In genomic region chr3:97313431-97313830, GRCm38 (mm10) we compare ENCODE assay signal across 18 mouse cellular contexts. TPM values are rescaled to one million over a fixed set of nuclear protein-coding genes. Genes with fewer than 3 reads are reported as not detected.
DNase-seq lines count a peak whose midpoint lies in the region; ATAC-seq and TF ChIP-seq lines count a peak whose summit lies in the region.
"Had no signal": no experiment of that assay in that cellular context is flagged by ENCODE, and none has a peak within 500 bp of the region (broad histone marks: within the 10 kb centered on the region; RNA-seq: fewer than 3 reads in every experiment).

No protein-coding gene starts in this region.

- H3K9me3 ChIP-seq in forebrain, embryonic 12.5 days, result peaks cover 4% of the 10 kb centered on the region; the same call in 1 of the 2 replicates
- no peaks in the 10 kb centered on the region; the same call in 1 of the 2 replicates for H3K9me3 ChIP-seq in forebrain, embryonic 16.5 days (ENCODE audit: control insufficient read depth, low read length)
- H3K9me3 ChIP-seq in embryonic facial prominence, embryonic 11.5 days (replicated peaks; ENCODE audit: control insufficient read depth, low read length), result no peaks in the 10 kb centered on the region
- H3K9me3 ChIP-seq in hindbrain, postnatal 0 days (ENCODE audit: low read length), result no peaks in the 10 kb centered on the region

- H3K27ac ChIP-seq in forebrain, embryonic 12.5 days, result no peak overlapping the region
- no peak overlapping the region for H3K27ac ChIP-seq in forebrain, embryonic 16.5 days (ENCODE audit: low read length)
- no peak overlapping the region for H3K27ac ChIP-seq in embryonic facial prominence, embryonic 11.5 days (replicated peaks; ENCODE audit: low read depth, low read length)
- no peak overlapping the region for H3K27ac ChIP-seq in hindbrain, postnatal 0 days

- 68% methylated on average over 2 of the region's 2 CpGs for WGBS in forebrain, embryonic 12.5 days
- WGBS in forebrain, embryonic 16.5 days, result 61% methylated on average over 2 of the region's 2 CpGs
- WGBS in embryonic facial prominence, embryonic 11.5 days, result 75% methylated on average over 2 of the region's 2 CpGs
- WGBS in hindbrain, postnatal 0 days, result 51% methylated on average over 2 of the region's 2 CpGs

- peaks cover 39% of the 10 kb centered on the region for H3K4me1 ChIP-seq in forebrain, embryonic 12.5 days
- H3K4me1 ChIP-seq in forebrain, embryonic 16.5 days (replicated peaks; ENCODE audit: control insufficient read depth, insufficient read depth, low read length), result peaks cover 34% of the 10 kb centered on the region
- no peaks in the 10 kb centered on the region for H3K4me1 ChIP-seq in embryonic facial prominence, embryonic 11.5 days (ENCODE audit: control insufficient read depth, insufficient read depth, low read length)
- peaks cover 10% of the 10 kb centered on the region for H3K4me1 ChIP-seq in hindbrain, postnatal 0 days (ENCODE audit: insufficient read depth, low read length)

- no peaks in the 10 kb centered on the region for H3K27me3 ChIP-seq in forebrain, embryonic 12.5 days
- no peaks in the 10 kb centered on the region for H3K27me3 ChIP-seq in forebrain, embryonic 16.5 days (replicated peaks; ENCODE audit: control insufficient read depth, insufficient read depth, low read length)
- no peaks in the 10 kb centered on the region for H3K27me3 ChIP-seq in embryonic facial prominence, embryonic 11.5 days (ENCODE audit: control insufficient read depth, insufficient read depth, low read length)
- no peaks in the 10 kb centered on the region for H3K27me3 ChIP-seq in hindbrain, postnatal 0 days (ENCODE audit: insufficient read depth, low read length)

- no peak overlapping the region for H3K4me2 ChIP-seq in forebrain, embryonic 12.5 days
- no peak overlapping the region for H3K4me2 ChIP-seq in forebrain, embryonic 16.5 days (ENCODE audit: low read length)
- H3K4me2 ChIP-seq in embryonic facial prominence, embryonic 11.5 days (ENCODE audit: low read depth, low read length), result no peak overlapping the region
- no peak overlapping the region for H3K4me2 ChIP-seq in hindbrain, postnatal 0 days (ENCODE audit: low read depth, low read length)
- H3K4me2 ChIP-seq: limb, embryonic 13.5 days had no signal

- 0 out of 2 replicates have a peak, but pooled peaks have one; percentile 52 for ATAC-seq in forebrain, embryonic 12.5 days (ENCODE audit: low FRiP score)
- no peak for ATAC-seq in forebrain, embryonic 16.5 days
- peak; percentile 61; the same call in 1 of the 2 replicates for ATAC-seq in embryonic facial prominence, embryonic 11.5 days (replicated peaks; ENCODE audit: insufficient number of reproducible peaks, low FRiP score, low TSS enrichment, low read depth)
- ATAC-seq in hindbrain, postnatal 0 days, result peak; percentile 67
- ATAC-seq: intestine, embryonic 16.5 days had no signal

- H3K4me3 ChIP-seq in forebrain, embryonic 12.5 days (replicated peaks), result no peak overlapping the region
- no peak overlapping the region for H3K4me3 ChIP-seq in forebrain, embryonic 16.5 days (replicated peaks; ENCODE audit: low read length)
- no peak overlapping the region for H3K4me3 ChIP-seq in embryonic facial prominence, embryonic 11.5 days (ENCODE audit: low read depth, low read length)
- H3K4me3 ChIP-seq in hindbrain, postnatal 0 days (ENCODE audit: low read length), result no peak overlapping the region
- H3K4me3 ChIP-seq: limb, embryonic 13.5 days had no signal

- no peak overlapping the region for H3K9ac ChIP-seq in forebrain, embryonic 12.5 days
- no peak overlapping the region for H3K9ac ChIP-seq in forebrain, embryonic 16.5 days (replicated peaks; ENCODE audit: low read depth, low read length)
- H3K9ac ChIP-seq in embryonic facial prominence, embryonic 11.5 days (replicated peaks; ENCODE audit: low read length), result no peak overlapping the region
- H3K9ac ChIP-seq in hindbrain, postnatal 0 days (replicated peaks; ENCODE audit: low read length), result no peak overlapping the region
- H3K9ac ChIP-seq: limb, embryonic 13.5 days had no signal

- DNase-seq in embryonic facial prominence, embryonic 11.5 days (ENCODE audit: low spot score), result peak; percentile 42
- peak; percentile 49 for DNase-seq in hindbrain, postnatal 0 days (ENCODE audit: low spot score)
- peak; percentile 58 for DNase-seq in retina, embryonic 14.5 days (ENCODE audit: low spot score)
- no peak for DNase-seq in ovary, postnatal 36 days (ENCODE audit: low spot score)
- no peak for DNase-seq in layer of hippocampus, adult 18-20 months (ENCODE audit: low spot score in 2 of 2)
- DNase-seq: adrenal gland, adult 8-10 months; B cell, adult 2 months; cerebellum, postnatal 14 days; heart, postnatal 14 days; kidney, postnatal 14 days; lung, postnatal 4 days; right cerebral cortex, adult 18-20 months; spleen, adult 18-20 months; thymus, postnatal 36 days had no signal

- H3K36me3 ChIP-seq in forebrain, embryonic 12.5 days (replicated peaks), result no peaks in the 10 kb centered on the region
- no peaks in the 10 kb centered on the region for H3K36me3 ChIP-seq in forebrain, embryonic 16.5 days (ENCODE audit: control insufficient read depth, insufficient read depth)
- no peaks in the 10 kb centered on the region for H3K36me3 ChIP-seq in embryonic facial prominence, embryonic 11.5 days (replicated peaks; ENCODE audit: control insufficient read depth, insufficient read depth, low read depth, low read length)
- H3K36me3 ChIP-seq in hindbrain, postnatal 0 days (ENCODE audit: insufficient read depth, low read length), result no peaks in the 10 kb centered on the region
- H3K36me3 ChIP-seq: limb, embryonic 13.5 days had no signal

- no peak for TF ChIP-seq CTCF in hindbrain, postnatal 0 days (IDR thresholded peaks at IDR 0.05; ENCODE audit: low read depth)

RNA-seq across cellular contexts. Expression of gene Bcl9, which starts 15.7 kb away (rescaled TPM):
- polyA plus RNA-seq in forebrain, embryonic 12.5 days (2016; fragmentation: Nextera tagmentation; extraction: Ambion mirVana), result 82.8 and 91.9 TPM in 2 replicates
- polyA plus RNA-seq in forebrain, embryonic 16.5 days (2015; fragmentation: Nextera tagmentation; extraction: Ambion mirVana), result 102 and 109 TPM in 2 replicates
- 68.1 and 74.0 TPM in 2 replicates for polyA plus RNA-seq in embryonic facial prominence, embryonic 11.5 days (2014; fragmentation: Nextera tagmentation; extraction: Ambion mirVana)
- total RNA-seq in hindbrain, postnatal 0 days (2014; rRNA removed), result 30.3 and 84.8 TPM in 2 replicates
- 49.9 and 53.8 TPM in 2 replicates for polyA plus RNA-seq in hindbrain, postnatal 0 days (2015; fragmentation: Nextera tagmentation; extraction: Ambion mirVana)
- 10 to 100 TPM; 58.7 to 60.7 TPM for total RNA-seq in layer of hippocampus, adult 18-20 months (2021)

Comparison
In these comparisons a context has a peak if more than half of its experiments do, and no peak if none do; other contexts are left out.
1. DNase-seq: peak in embryonic facial prominence, embryonic 11.5 days (single experiment), hindbrain, postnatal 0 days (single experiment) and retina, embryonic 14.5 days (single experiment); none in ovary, postnatal 36 days (single experiment) and layer of hippocampus, adult 18-20 months (0 of 2).